Mouse (Mus musculus) liver, adult 2 months (tissue): Measurements from ENCODE around the gene Miox. TPM values are rescaled to one million over a fixed set of nuclear protein-coding genes. Genes with fewer than 3 reads are reported as not detected.

Source experiments
- DNase-seq: peaks from one replicate; pipeline ENCODE4 v3.0.0-alpha.2; 2011; ENCODE audit warnings: low read depth, low spot score; ENCODE audit errors: extremely low read depth
- H3K27ac ChIP-seq: fragments of 200-500 bp; replicated peaks from 2 replicates; pipeline ENCODE4 v1.5.1; 2012; ENCODE audit warnings: low read depth, mild to moderate bottlenecking, control low read depth, inconsistent platforms, low read length; ENCODE audit not compliant: insufficient read depth
- H3K27me3 ChIP-seq: fragments of 200-500 bp; 2 replicates; pipeline ENCODE4 v1.6.1; 2012; ENCODE audit warnings: mild to moderate bottlenecking, moderate library complexity, low read length, inconsistent platforms; ENCODE audit not compliant: control insufficient read depth, insufficient read depth
- H3K36me3 ChIP-seq: fragments of 200-500 bp; 2 replicates; pipeline ENCODE4 v1.6.1; 2012; ENCODE audit warnings: low read length, inconsistent platforms; ENCODE audit not compliant: control insufficient read depth, insufficient read depth
- H3K4me1 ChIP-seq: fragments of 200-500 bp; 2 replicates; pipeline ENCODE4 v1.6.1; 2011; ENCODE audit warnings: low read length; ENCODE audit not compliant: control insufficient read depth, insufficient read depth
- H3K4me3 ChIP-seq: fragments of 200-500 bp; 2 replicates; pipeline ENCODE4 v1.5.1; 2011; ENCODE audit warnings: low read depth, mild to moderate bottlenecking, control low read depth, low read length, moderate library complexity; ENCODE audit not compliant: insufficient read depth
- H3K79me2 ChIP-seq: fragments of 200-500 bp; 2 replicates; pipeline ENCODE4 v1.6.1; 2012; ENCODE audit warnings: inconsistent platforms, mild to moderate bottlenecking, low read length, moderate library complexity; ENCODE audit not compliant: control insufficient read depth, insufficient read depth
- H3K9ac ChIP-seq: fragments of 200-500 bp; 2 replicates; pipeline ENCODE4 v1.6.1; 2012; ENCODE audit warnings: low read depth, mild to moderate bottlenecking, control low read depth, inconsistent platforms, low read length
- CTCF ChIP-seq: fragments of 200-500 bp; IDR thresholded peaks from 2 replicates; pipeline ENCODE4 v1.5.1; 2011; ENCODE audit warnings: low read depth, low read length, control low read depth
- POLR2A ChIP-seq: fragments of 200-500 bp; IDR thresholded peaks from 2 replicates; pipeline ENCODE4 v1.6.1; 2011; ENCODE audit warnings: low read length, control low read depth; ENCODE audit not compliant: insufficient read depth; ENCODE audit errors: extremely low read depth
- WGBS: fragments of 180-500 bp; shearing (Covaris S2); methylation state at CpG from one replicate; pipeline ENCODE4 v1.1.7; 2018; 5-methylcytosine and 5-hydroxymethylcytosine counted together
- polyA plus RNA-seq: library from polyadenylated mRNA; depleted of rRNA; stranded (reverse); fragments of >200 nt; gene quantifications from 2 replicates; pipeline ENCODE4 v1.2.3, GENCODE M21; 2012; rRNA removed
- total RNA-seq: library from RNA; depleted of rRNA; stranded (reverse); fragments of >200 nt; gene quantifications from 2 replicates; pipeline ENCODE4 v1.2.3, GENCODE M21; 2014; rRNA removed

Miox gene
- total and polyA plus RNA-seq, 2 experiments: 0.28 to 0.32 TPM

GRCm38 (mm10) chr15:89384617-89385016, 50.4 kb downstream of the Miox start, which contains the start of gene Klhdc7b:
Gene Klhdc7b, plus strand, starts transcription at chr15:89384917.
- no peak within 1 kb of the TSS for H3K9ac ChIP-seq
- no peaks in the 10 kb centered on the region for H3K36me3 ChIP-seq
- 96% methylated on average over 7 of the region's 7 CpGs for WGBS
- no peaks in the 10 kb centered on the region for H3K79me2 ChIP-seq
- no peaks in the 10 kb centered on the region for H3K27me3 ChIP-seq
- no peak for DNase-seq
- no peaks in the 10 kb centered on the region for H3K4me1 ChIP-seq
- no peak within 1 kb of the TSS for H3K4me3 ChIP-seq
- no peak within 1 kb of the TSS for H3K27ac ChIP-seq
- TF ChIP-seq POLR2A (no peak), CTCF (no peak)

Other genes starting within 250 kb of the Miox start
- 91.0 and 101 TPM in 2 replicates for gene Selenoo, start 245.3 kb upstream of the Miox start, total RNA-seq
- 105 and 122 TPM in 2 replicates for gene Selenoo, start 245.3 kb upstream of the Miox start, polyA plus RNA-seq
- gene Tubgcp6, start 211.3 kb upstream of the Miox start, total RNA-seq: 6.5 and 7.5 TPM in 2 replicates
- gene Tubgcp6, start 211.3 kb upstream of the Miox start, polyA plus RNA-seq: 9.1 and 13.2 TPM in 2 replicates
- 10.0 and 10.5 TPM in 2 replicates for gene Hdac10, start 205.7 kb upstream of the Miox start, total RNA-seq
- 16.8 and 22.0 TPM in 2 replicates for gene Hdac10, start 205.7 kb upstream of the Miox start, polyA plus RNA-seq
- gene Mapk12, start 193.7 kb upstream of the Miox start, total RNA-seq: 2.4 and 3.3 TPM in 2 replicates
- 1.6 and 2.1 TPM in 2 replicates for gene Mapk12, start 193.7 kb upstream of the Miox start, polyA plus RNA-seq
- 0.74 and 1.1 TPM in 2 replicates for gene Mapk11, start 184.8 kb upstream of the Miox start, total RNA-seq
- 1.1 and 1.3 TPM in 2 replicates for gene Mapk11, start 184.8 kb upstream of the Miox start, polyA plus RNA-seq
- 80.0 and 111 TPM in 2 replicates for gene Plxnb2, start 153.6 kb upstream of the Miox start, total RNA-seq
- gene Plxnb2, start 153.6 kb upstream of the Miox start, polyA plus RNA-seq: 189 and 199 TPM in 2 replicates
- gene Dennd6b, start 137.9 kb upstream of the Miox start, total RNA-seq: 2.8 and 3.4 TPM in 2 replicates
- 8.4 and 10.0 TPM in 2 replicates for gene Dennd6b, start 137.9 kb upstream of the Miox start, polyA plus RNA-seq
- 43.9 and 57.5 TPM in 2 replicates for gene Ppp6r2, start 122.8 kb upstream of the Miox start, total RNA-seq
- 115 and 143 TPM in 2 replicates for gene Ppp6r2, start 122.8 kb upstream of the Miox start, polyA plus RNA-seq
- 22.3 and 32.7 TPM in 2 replicates for gene Sbf1, start 19.1 kb upstream of the Miox start, total RNA-seq
- 75.5 and 99.0 TPM in 2 replicates for gene Sbf1, start 19.1 kb upstream of the Miox start, polyA plus RNA-seq
- not detected in 2 replicates for gene Adm2, start 11.7 kb upstream of the Miox start, total RNA-seq
- gene Adm2, start 11.7 kb upstream of the Miox start, polyA plus RNA-seq: not detected in 2 replicates
- gene Lmf2, start 21.3 kb downstream of the Miox start, total RNA-seq: 4.3 and 8.0 TPM in 2 replicates
- 20.8 and 21.3 TPM in 2 replicates for gene Lmf2, start 21.3 kb downstream of the Miox start, polyA plus RNA-seq
- gene Ncaph2, start 21.3 kb downstream of the Miox start, total RNA-seq: 26.9 and 31.7 TPM in 2 replicates
- 52.1 and 63.9 TPM in 2 replicates for gene Ncaph2, start 21.3 kb downstream of the Miox start, polyA plus RNA-seq
- gene Sco2, start 39.4 kb downstream of the Miox start, total RNA-seq: 105 and 131 TPM in 2 replicates
- gene Sco2, start 39.4 kb downstream of the Miox start, polyA plus RNA-seq: 353 and 400 TPM in 2 replicates
- gene Tymp, start 42.6 kb downstream of the Miox start, total RNA-seq: 48.7 and 62.5 TPM in 2 replicates
- gene Tymp, start 42.6 kb downstream of the Miox start, polyA plus RNA-seq: 126 and 160 TPM in 2 replicates
- gene Odf3b, start 44.9 kb downstream of the Miox start, total RNA-seq: 2.0 and 3.8 TPM in 2 replicates
- gene Odf3b, start 44.9 kb downstream of the Miox start, polyA plus RNA-seq: 29.8 and 41.7 TPM in 2 replicates
- 0.07 and 0.28 TPM in 2 replicates for gene Klhdc7b, start 50.5 kb downstream of the Miox start, total RNA-seq
- gene Klhdc7b, start 50.5 kb downstream of the Miox start, polyA plus RNA-seq: 0.30 and 0.34 TPM in 2 replicates
- gene Syce3, start 76.1 kb downstream of the Miox start, total RNA-seq: not detected in 2 replicates
- not detected in 2 replicates for gene Syce3, start 76.1 kb downstream of the Miox start, polyA plus RNA-seq
- 1.5 and 1.9 TPM in 2 replicates for gene Cpt1b, start 91.5 kb downstream of the Miox start, total RNA-seq
- 0.82 and 1.3 TPM in 2 replicates for gene Cpt1b, start 91.5 kb downstream of the Miox start, polyA plus RNA-seq
- gene C730034F03Rik, start 95.2 kb downstream of the Miox start, total RNA-seq: 1.1 and 1.6 TPM in 2 replicates
- gene C730034F03Rik, start 95.2 kb downstream of the Miox start, polyA plus RNA-seq: 0.50 and 0.83 TPM in 2 replicates
- gene Gm44502, start 95.3 kb downstream of the Miox start, total RNA-seq: not detected in 2 replicates
- gene Gm44502, start 95.3 kb downstream of the Miox start, polyA plus RNA-seq: 0.30 and 1.5 TPM in 2 replicates
- 25.4 and 25.9 TPM in 2 replicates for gene Chkb, start 95.5 kb downstream of the Miox start, total RNA-seq
- gene Chkb, start 95.5 kb downstream of the Miox start, polyA plus RNA-seq: 42.0 and 47.2 TPM in 2 replicates
- not detected in 2 replicates for gene Mapk8ip2, start 119.5 kb downstream of the Miox start, total RNA-seq
- 0.01 TPM in 1 of 2 replicates, not detected in the other for gene Mapk8ip2, start 119.5 kb downstream of the Miox start, polyA plus RNA-seq
- 4.2 and 6.7 TPM in 2 replicates for gene Arsa, start 143.0 kb downstream of the Miox start, total RNA-seq
- 18.2 and 29.1 TPM in 2 replicates for gene Arsa, start 143.0 kb downstream of the Miox start, polyA plus RNA-seq
- gene Shank3, start 165.2 kb downstream of the Miox start, total RNA-seq: 1.5 and 3.2 TPM in 2 replicates
- gene Shank3, start 165.2 kb downstream of the Miox start, polyA plus RNA-seq: 2.7 and 3.9 TPM in 2 replicates
- gene Acr, start 233.9 kb downstream of the Miox start, total RNA-seq: not detected in 2 replicates
- 0.10 and 0.16 TPM in 2 replicates for gene Acr, start 233.9 kb downstream of the Miox start, polyA plus RNA-seq